Mouse (Mus musculus): ENCODE data around the gene Gtpbp6.

- no peak for TF ChIP-seq GATA1 (IDR thresholded peaks at IDR 0.05; ENCODE audit: borderline replicate concordance, low read length)
- no peak for TF ChIP-seq CTCF (IDR thresholded peaks at IDR 0.05; ENCODE audit: low read depth, low read length)
- TF ChIP-seq TAL1 (conservative IDR thresholded peaks at IDR 0.05; ENCODE audit: low read depth, low read length): no peak
- TF ChIP-seq POLR2AphosphoS5 (IDR thresholded peaks at IDR 0.05; ENCODE audit: insufficient replicate concordance, low read depth, low read length): no peak
- no peak for TF ChIP-seq GATA2 (IDR thresholded peaks at IDR 0.05; ENCODE audit: borderline replicate concordance, low read depth, low read length)
Observed at GRCm38 (mm10) chr5:110103901-110104615, 3.9 kb downstream of the Gtpbp6 start.
